Mouse (Mus musculus) bone marrow macrophage, adult 2 months (primary cell): ENCODE results near the gene Gdf7.

Experiments
- CTCF ChIP-seq: IDR thresholded peaks from 2 replicates; pipeline ENCODE4 v1.5.1; 2012; ENCODE audit warnings: low read depth, mild to moderate bottlenecking, low read length, moderate library complexity
- POLR2A ChIP-seq: IDR thresholded peaks from 2 replicates; pipeline ENCODE4 v1.6.1; 2012; ENCODE audit warnings: mild to moderate bottlenecking, low read depth, low read length, borderline replicate concordance

- no peak for TF ChIP-seq CTCF
- TF ChIP-seq POLR2A, result no peak
Measured at GRCm38 (mm10) chr12:8271405-8271804, 30.3 kb downstream of the Gdf7 start.
